Mouse (Mus musculus) erythroblast, embryonic 14.5 days (primary cell): ENCODE data around the gene Lao1.

Experiments used
- GATA1 ChIP-seq: IDR thresholded peaks from 2 replicates; pipeline ENCODE4 v1.6.1; 2012; ENCODE audit warnings: low read length, inconsistent platforms, mixed read lengths
- TAL1 ChIP-seq: IDR thresholded peaks from 3 replicates; pipeline ENCODE4 v1.6.1; 2012; ENCODE audit warnings: low read length, inconsistent platforms, mixed read lengths

- TF ChIP-seq GATA1 = no peak
- no peak for TF ChIP-seq TAL1
Observed at GRCm38 (mm10) chr4:119009814-119010213, 48.4 kb downstream of the Lao1 start.
